Mouse (Mus musculus): ENCODE data around the gene Smpdl3a.

Gene Smpdl3a

DNA sequence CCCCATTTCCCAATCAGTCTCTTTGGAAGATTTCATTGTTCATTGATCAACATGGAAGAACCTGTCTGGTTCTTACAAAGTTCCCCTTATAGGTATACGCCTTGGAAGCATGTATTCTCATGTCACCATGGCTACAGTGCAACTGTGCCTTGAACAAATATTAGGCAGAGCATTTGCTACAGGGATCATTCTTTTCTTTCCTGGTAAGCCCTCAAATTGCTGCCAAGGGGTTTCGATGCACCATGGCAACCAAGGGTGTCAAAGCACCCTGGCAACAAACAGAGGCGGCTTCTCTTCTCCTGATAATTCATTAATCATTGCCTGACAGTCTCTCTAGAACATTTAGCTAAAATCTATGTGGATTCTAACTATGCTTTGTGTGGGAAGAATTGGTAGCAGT lies 28.3 kb downstream of the Smpdl3a start:
- no peak for DNase-seq

- DNase-seq: no peak
Observed at GRCm38 (mm10) chr10:57828649-57829048, 34.5 kb downstream of the Smpdl3a start.

- no peak for DNase-seq
Observed at GRCm38 (mm10) chr10:57829621-57830020, 35.5 kb downstream of the Smpdl3a start.

DNA sequence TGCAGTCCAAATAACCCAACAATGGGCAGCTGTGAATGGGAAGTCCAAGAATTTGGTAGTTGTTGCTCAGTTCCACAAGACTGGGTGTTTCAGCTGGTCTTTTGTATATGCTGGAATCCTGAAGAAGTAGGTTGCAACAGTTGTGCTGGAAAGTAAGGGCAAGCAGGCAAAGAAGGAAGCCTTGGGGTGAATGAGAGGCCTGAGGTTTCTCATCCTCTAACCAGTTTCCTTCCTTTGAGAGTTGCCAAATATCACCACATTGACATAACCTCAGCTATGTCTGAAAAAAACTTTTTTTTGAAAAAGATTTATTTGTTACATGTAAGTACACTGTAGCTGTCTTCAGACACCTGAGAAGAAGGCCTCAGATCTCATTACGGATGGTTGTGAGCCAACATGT lies 41.0 kb downstream of the Smpdl3a start:
- no peak for DNase-seq

GRCm38 (mm10) chr10:57835982-57836381 lies 41.8 kb downstream of the Smpdl3a start:
- no peak for DNase-seq

DNA sequence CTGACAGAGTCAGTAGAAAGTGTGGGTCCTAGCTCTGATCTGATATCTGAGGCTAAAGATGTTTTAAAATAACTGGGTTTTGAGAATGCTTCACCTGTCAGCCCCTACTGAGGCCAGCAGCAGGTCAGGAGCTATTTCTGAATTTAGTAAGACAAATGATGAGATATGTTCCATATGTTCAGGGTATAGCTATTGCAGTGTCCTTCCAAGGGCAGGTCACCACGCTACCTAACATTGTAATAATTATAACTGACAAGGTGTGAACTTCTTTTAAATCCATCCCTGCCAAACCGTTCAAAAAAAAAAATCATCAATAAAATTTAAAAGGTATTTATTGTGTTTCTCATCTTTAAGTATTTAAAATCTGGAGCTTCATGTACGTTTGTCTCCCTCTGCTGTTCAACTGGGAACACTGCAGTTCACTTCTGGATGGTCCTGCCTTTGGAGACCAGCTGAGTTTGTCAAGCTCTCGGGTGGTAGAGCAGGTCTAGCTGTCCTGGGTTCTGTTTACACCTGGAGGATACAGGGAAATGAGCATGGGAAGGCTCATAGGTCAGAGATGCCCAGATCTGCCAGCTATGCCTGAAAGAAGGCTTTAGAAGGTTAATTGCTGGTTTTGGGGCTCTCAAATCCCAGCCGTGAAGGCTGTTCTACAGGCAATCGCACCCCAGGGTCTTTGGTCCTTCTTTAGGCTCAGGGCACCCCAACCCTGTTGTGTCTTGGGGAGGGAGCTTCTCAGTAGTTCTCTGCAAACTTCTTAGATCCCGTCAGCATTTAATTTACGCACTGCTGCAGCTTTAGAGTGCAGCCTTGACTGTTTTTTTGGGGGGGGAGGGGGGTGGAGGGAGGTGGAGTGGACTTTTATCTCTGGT lies 47.7 kb downstream of the Smpdl3a start:
- peak; percentile 67 for DNase-seq

GRCm38 (mm10) chr10:57847916-57848682 lies 54.0 kb downstream of the Smpdl3a start:
- peak; percentile 37 for DNase-seq

Measured in kidney, postnatal 10 days (tissue).